Mouse (Mus musculus): ENCODE measurements at regions not wholly inside any gene's neighbourhood (a gene's known extent, or its start where the extent isn't known, plus 50 kb on each side); places are given as distances from the start of the nearest gene placed in this dataset.

DNA sequence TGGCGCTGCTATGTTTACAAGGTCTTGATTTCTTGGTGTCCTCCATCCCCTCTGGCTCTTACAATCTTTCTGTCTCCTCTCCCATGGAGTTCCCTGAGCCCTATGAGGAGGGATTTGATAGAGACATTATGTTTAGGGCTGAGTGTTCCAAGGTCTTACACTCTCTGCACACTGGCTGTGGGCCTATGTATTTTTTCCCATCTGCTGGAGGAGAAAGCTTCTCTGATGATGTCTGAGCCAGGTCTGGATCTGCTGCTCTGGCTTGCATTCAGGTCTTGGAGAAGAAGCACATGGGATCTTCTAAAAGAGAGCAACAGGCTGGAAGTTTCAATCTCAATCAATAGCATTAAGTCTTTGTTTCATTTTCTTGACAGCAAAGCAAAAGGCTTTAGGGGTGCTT is 445.1 kb downstream of the Efna5 start:
- no peak for TF ChIP-seq POLR2A (IDR thresholded peaks at IDR 0.05; ENCODE audit: borderline replicate concordance, extremely low read depth, insufficient read depth, insufficient read length, poor library complexity, severe bottlenecking)
- TF ChIP-seq CTCF (IDR thresholded peaks at IDR 0.05; ENCODE audit: borderline replicate concordance, extremely low read depth, insufficient read depth, insufficient read length) = no peak
